Mouse (Mus musculus): ENCODE measurements around the gene Gdf2. TPM values are rescaled to one million over a fixed set of nuclear protein-coding genes. Genes with fewer than 3 reads are reported as not detected.

The Gdf2 gene
- total and polyA plus RNA-seq, 2 experiments, result 5.4 to 13.1 TPM

- no peak within 1 kb of the TSS for H3K27ac ChIP-seq (replicated peaks; ENCODE audit: insufficient read depth, low read depth, low read length)
- 2% methylated on average over 25 of the region's 25 CpGs for WGBS
- H3K79me2 ChIP-seq (ENCODE audit: control insufficient read depth, insufficient read depth, low read length), result no peaks in the 10 kb centered on the region
- TF ChIP-seq POLR2A (IDR thresholded peaks at IDR 0.05; ENCODE audit: extremely low read depth, insufficient read depth, low read length) (no peak), CTCF (IDR thresholded peaks at IDR 0.05; ENCODE audit: low read depth, low read length) (no peak)
- DNase-seq (ENCODE audit: extremely low read depth, low read depth, low spot score), result no peak
- no peaks in the 10 kb centered on the region for H3K4me1 ChIP-seq (ENCODE audit: control insufficient read depth, insufficient read depth, low read length)
- H3K9ac ChIP-seq (ENCODE audit: low read depth, low read length), result no peak within 1 kb of the TSS
- no peak within 1 kb of the TSS for H3K4me3 ChIP-seq (ENCODE audit: insufficient read depth, low read depth, low read length)
- H3K36me3 ChIP-seq (ENCODE audit: control insufficient read depth, insufficient read depth, low read length), result no peaks in the 10 kb centered on the region
- H3K27me3 ChIP-seq (ENCODE audit: control insufficient read depth, insufficient read depth, low read length), result peaks cover 6% of the 10 kb centered on the region; the same call in 1 of the 2 replicates
Measured at GRCm38 (mm10) chr14:33978604-33979059, 37.8 kb downstream of the Gdf2 start, which contains the start of gene Zfp488. Gene Zfp488, minus strand, starts transcription at chr14:33978764.

- 46% methylated on average over 3 of the region's 3 CpGs for WGBS
- Histone ChIP-seq H3K27me3 (ENCODE audit: control insufficient read depth, insufficient read depth, low read length) (no peaks in the 10 kb centered on the region), H3K4me3 (ENCODE audit: insufficient read depth, low read depth, low read length) (no peak overlapping the region), H3K79me2 (ENCODE audit: control insufficient read depth, insufficient read depth, low read length) (no peaks in the 10 kb centered on the region), H3K36me3 (ENCODE audit: control insufficient read depth, insufficient read depth, low read length) (no peaks in the 10 kb centered on the region), H3K27ac (replicated peaks; ENCODE audit: insufficient read depth, low read depth, low read length) (no peak overlapping the region), H3K4me1 (ENCODE audit: control insufficient read depth, insufficient read depth, low read length) (no peaks in the 10 kb centered on the region), H3K9ac (ENCODE audit: low read depth, low read length) (no peak overlapping the region)
- DNase-seq (ENCODE audit: extremely low read depth, low read depth, low spot score), result no peak
- TF ChIP-seq POLR2A (IDR thresholded peaks at IDR 0.05; ENCODE audit: extremely low read depth, insufficient read depth, low read length), result no peak
- no peak for TF ChIP-seq CTCF (IDR thresholded peaks at IDR 0.05; ENCODE audit: low read depth, low read length)
Measured at GRCm38 (mm10) chr14:33989201-33989600, 48.4 kb downstream of the Gdf2 start.

- no peak for DNase-seq (ENCODE audit: extremely low read depth, low read depth, low spot score)
- H3K27me3 ChIP-seq (ENCODE audit: control insufficient read depth, insufficient read depth, low read length), result no peaks in the 10 kb centered on the region
- no peak for TF ChIP-seq CTCF (IDR thresholded peaks at IDR 0.05; ENCODE audit: low read depth, low read length)
Measured at GRCm38 (mm10) chr14:33991971-33992370, 51.1 kb downstream of the Gdf2 start.

DNA sequence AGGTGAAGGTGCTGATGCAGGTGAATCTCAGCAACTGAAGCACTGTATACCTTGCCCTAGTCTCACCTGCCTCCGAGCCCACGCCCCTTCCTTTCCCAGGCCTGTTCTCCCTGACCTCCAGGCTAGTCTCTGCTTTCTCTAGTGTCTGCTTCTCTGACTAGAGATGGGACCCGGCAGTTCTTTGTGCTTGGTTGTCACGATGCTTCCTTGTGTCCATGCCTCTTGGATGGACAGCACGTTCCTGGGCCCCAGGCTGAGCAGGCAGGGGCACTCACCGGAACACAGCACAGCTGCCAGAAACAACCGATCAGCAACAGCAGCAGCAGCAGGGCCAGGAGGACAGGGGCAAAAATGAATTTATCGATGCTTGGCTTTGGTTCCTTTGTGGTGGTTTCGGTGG is 52.2 kb downstream of the Gdf2 start:
- no peaks in the 10 kb centered on the region for H3K4me1 ChIP-seq (ENCODE audit: control insufficient read depth, insufficient read depth, low read length)
- H3K36me3 ChIP-seq (ENCODE audit: control insufficient read depth, insufficient read depth, low read length), result no peaks in the 10 kb centered on the region
- TF ChIP-seq CTCF (IDR thresholded peaks at IDR 0.05; ENCODE audit: low read depth, low read length), result no peak
- no peak for TF ChIP-seq POLR2A (IDR thresholded peaks at IDR 0.05; ENCODE audit: extremely low read depth, insufficient read depth, low read length)
- H3K79me2 ChIP-seq (ENCODE audit: control insufficient read depth, insufficient read depth, low read length), result no peaks in the 10 kb centered on the region
- DNase-seq (ENCODE audit: extremely low read depth, low read depth, low spot score), result no peak
- no peak overlapping the region for H3K9ac ChIP-seq (ENCODE audit: low read depth, low read length)
- no peak overlapping the region for H3K4me3 ChIP-seq (ENCODE audit: insufficient read depth, low read depth, low read length)
- no peak overlapping the region for H3K27ac ChIP-seq (replicated peaks; ENCODE audit: insufficient read depth, low read depth, low read length)
- no peaks in the 10 kb centered on the region for H3K27me3 ChIP-seq (ENCODE audit: control insufficient read depth, insufficient read depth, low read length)
- 84% methylated on average over 9 of the region's 9 CpGs for WGBS

More at GRCm38 (mm10) chr14:33991971-33992370, 51.1 kb downstream of the Gdf2 start:
- no peak overlapping the region for H3K27ac ChIP-seq (replicated peaks; ENCODE audit: insufficient read depth, low read depth, low read length)
- H3K36me3 ChIP-seq (ENCODE audit: control insufficient read depth, insufficient read depth, low read length), result no peaks in the 10 kb centered on the region
- H3K9ac ChIP-seq (ENCODE audit: low read depth, low read length), result no peak overlapping the region
- H3K4me1 ChIP-seq (ENCODE audit: control insufficient read depth, insufficient read depth, low read length), result no peaks in the 10 kb centered on the region
- H3K4me3 ChIP-seq (ENCODE audit: insufficient read depth, low read depth, low read length), result no peak overlapping the region
- WGBS, result 67% methylated on average over 4 of the region's 4 CpGs
- no peaks in the 10 kb centered on the region for H3K79me2 ChIP-seq (ENCODE audit: control insufficient read depth, insufficient read depth, low read length)

DNA sequence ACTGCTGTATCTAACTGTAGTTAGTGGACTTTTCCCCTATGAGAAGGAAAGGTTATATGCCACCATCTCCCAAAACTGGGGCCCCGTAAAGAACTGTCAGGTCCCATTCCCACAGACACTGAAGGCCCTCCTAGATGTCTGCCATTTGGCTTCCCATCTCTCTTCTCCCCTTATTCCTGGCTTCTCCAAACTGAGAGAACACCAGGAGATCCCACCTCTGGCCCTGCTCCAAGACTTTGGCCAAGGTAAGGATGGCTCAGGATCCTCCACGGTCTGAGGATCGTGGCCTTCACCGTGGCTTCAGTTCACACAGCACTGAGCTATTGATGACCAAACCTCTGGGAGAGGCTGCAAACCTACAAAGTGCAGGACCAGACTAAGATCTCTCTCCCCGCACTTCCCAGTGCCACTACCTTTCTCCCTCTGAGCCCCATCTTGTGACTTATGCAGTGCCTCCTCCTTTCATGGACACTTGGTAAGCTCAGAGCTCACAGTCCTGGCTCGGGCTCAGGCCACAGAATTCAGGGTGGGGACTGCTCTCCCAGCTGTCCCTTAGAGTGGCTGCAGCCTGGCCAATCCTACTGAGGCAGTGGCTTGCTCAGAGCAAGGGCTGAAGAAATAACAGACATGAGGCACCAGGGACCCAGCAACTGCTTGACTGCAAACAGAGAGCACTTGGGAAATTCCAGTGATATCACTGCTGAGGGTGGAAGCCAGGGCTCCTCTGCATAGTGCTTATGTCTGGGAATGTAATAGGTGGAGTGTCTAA is 52.9 kb downstream of the Gdf2 start:
- no peaks in the 10 kb centered on the region for H3K4me1 ChIP-seq (ENCODE audit: control insufficient read depth, insufficient read depth, low read length)
- 83% methylated on average over 6 of the region's 6 CpGs for WGBS
- H3K36me3 ChIP-seq (ENCODE audit: control insufficient read depth, insufficient read depth, low read length), result no peaks in the 10 kb centered on the region
- no peak overlapping the region for H3K9ac ChIP-seq (ENCODE audit: low read depth, low read length)
- no peak for DNase-seq (ENCODE audit: extremely low read depth, low read depth, low spot score)
- H3K27me3 ChIP-seq (ENCODE audit: control insufficient read depth, insufficient read depth, low read length), result no peaks in the 10 kb centered on the region
- no peaks in the 10 kb centered on the region for H3K79me2 ChIP-seq (ENCODE audit: control insufficient read depth, insufficient read depth, low read length)
- H3K27ac ChIP-seq (replicated peaks; ENCODE audit: insufficient read depth, low read depth, low read length), result no peak overlapping the region
- H3K4me3 ChIP-seq (ENCODE audit: insufficient read depth, low read depth, low read length), result no peak overlapping the region
- TF ChIP-seq CTCF (IDR thresholded peaks at IDR 0.05; ENCODE audit: low read depth, low read length), result no peak
- TF ChIP-seq POLR2A (IDR thresholded peaks at IDR 0.05; ENCODE audit: extremely low read depth, insufficient read depth, low read length), result no peak

Other genes with a start within 250 kb of the Gdf2 start
- 0.92 and 1.3 TPM in 2 replicates for gene Gdf10, start 17.5 kb upstream of the Gdf2 start, total RNA-seq (2014; rRNA removed)
- gene Gdf10, start 17.5 kb upstream of the Gdf2 start, polyA plus RNA-seq (2012; rRNA removed), result 3.1 and 3.6 TPM in 2 replicates
- gene Rbp3, start 13.0 kb downstream of the Gdf2 start, total RNA-seq (2014; rRNA removed), result not detected in 2 replicates
- not detected in 2 replicates for gene Rbp3, start 13.0 kb downstream of the Gdf2 start, polyA plus RNA-seq (2012; rRNA removed)
- gene Zfp488, start 37.7 kb downstream of the Gdf2 start, total RNA-seq (2014; rRNA removed), result under 0.01 TPM in 2 replicates
- not detected in 2 replicates for gene Zfp488, start 37.7 kb downstream of the Gdf2 start, polyA plus RNA-seq (2012; rRNA removed)
- gene Gm30083, start 74.1 kb downstream of the Gdf2 start, total RNA-seq (2014; rRNA removed), result not detected in 2 replicates
- gene Gm30083, start 74.1 kb downstream of the Gdf2 start, polyA plus RNA-seq (2012; rRNA removed), result not detected in 2 replicates
- gene Gm5460, start 75.7 kb downstream of the Gdf2 start, total RNA-seq (2014; rRNA removed), result not detected in 2 replicates
- gene Gm5460, start 75.7 kb downstream of the Gdf2 start, polyA plus RNA-seq (2012; rRNA removed), result not detected in 2 replicates
- gene Antxrl, start 111.7 kb downstream of the Gdf2 start, total RNA-seq (2014; rRNA removed), result not detected in 2 replicates
- not detected in 2 replicates for gene Antxrl, start 111.7 kb downstream of the Gdf2 start, polyA plus RNA-seq (2012; rRNA removed)
- 0.07 TPM in 1 of 2 replicates, not detected in the other for gene Anxa8, start 144.9 kb downstream of the Gdf2 start, total RNA-seq (2014; rRNA removed)
- not detected in 2 replicates for gene Anxa8, start 144.9 kb downstream of the Gdf2 start, polyA plus RNA-seq (2012; rRNA removed)
- gene A630023A22Rik, start 161.7 kb downstream of the Gdf2 start, total RNA-seq (2014; rRNA removed), result not detected in 2 replicates
- gene A630023A22Rik, start 161.7 kb downstream of the Gdf2 start, polyA plus RNA-seq (2012; rRNA removed), result not detected in 2 replicates
- gene Npy4r, start 211.4 kb downstream of the Gdf2 start, total RNA-seq (2014; rRNA removed), result under 0.01 TPM in 1 of 2 replicates, not detected in the other
- gene Npy4r, start 211.4 kb downstream of the Gdf2 start, polyA plus RNA-seq (2012; rRNA removed), result not detected in 2 replicates

Measured in liver, adult 2 months (tissue).